Mouse (Mus musculus) midbrain, embryonic 11.5 days (tissue): ENCODE results near the gene Tpsab1. TPM values are rescaled to one million over a fixed set of nuclear protein-coding genes. Genes with fewer than 3 reads are reported as not detected.

Experiments used
- ATAC-seq: fragments of 200-750 bp; cut with Nextera tagmentation; 2 replicates; pipeline ENCODE4 v1.8.0; 2017; ENCODE audit warnings: moderate TSS enrichment, moderate library complexity; ENCODE audit not compliant: low FRiP score
- DNase-seq: peaks from one replicate; pipeline ENCODE4 v3.0.0; 2015; ENCODE audit warnings: low spot score; ENCODE audit errors: missing footprints
- H3K27ac ChIP-seq: fragments of 300-500 bp; sonication (generic); 2 replicates; pipeline ENCODE4 v1.5.1; 2014; ENCODE audit warnings: low read depth, low read length
- H3K27me3 ChIP-seq: fragments of 300-500 bp; sonication (generic); 2 replicates; pipeline ENCODE4 v1.6.1; 2014; ENCODE audit warnings: mild to moderate bottlenecking, low read length, moderate library complexity, mixed read lengths; ENCODE audit not compliant: control insufficient read depth, insufficient read depth
- H3K36me3 ChIP-seq: fragments of 300-500 bp; sonication (generic); 2 replicates; pipeline ENCODE4 v1.6.1; 2014; ENCODE audit warnings: mild to moderate bottlenecking, low read length, moderate library complexity, mixed read lengths; ENCODE audit not compliant: control insufficient read depth, insufficient read depth
- H3K4me1 ChIP-seq: fragments of 300-500 bp; sonication (generic); 2 replicates; pipeline ENCODE4 v1.6.1; 2014; ENCODE audit warnings: low read length; ENCODE audit not compliant: control insufficient read depth, insufficient read depth
- H3K4me2 ChIP-seq: fragments of 300-500 bp; sonication (generic); 2 replicates; pipeline ENCODE4 v1.6.1; 2014; ENCODE audit warnings: mild to moderate bottlenecking, moderate library complexity
- H3K4me3 ChIP-seq: fragments of 300-500 bp; sonication (generic); 2 replicates; pipeline ENCODE4 v1.5.1; 2014; ENCODE audit warnings: low read depth, low read length
- H3K9ac ChIP-seq: fragments of 300-500 bp; sonication (generic); 2 replicates; pipeline ENCODE4 v1.6.1; 2014; ENCODE audit warnings: low read length
- H3K9me3 ChIP-seq: fragments of 300-500 bp; sonication (generic); 2 replicates; pipeline ENCODE4 v1.6.1; 2016; ENCODE audit warnings: low read length; ENCODE audit not compliant: control insufficient read depth
- WGBS: fragments of 180-500 bp; shearing (Covaris S2); extraction: QIAGEN DNeasy Blood & Tissue Kit; methylation state at CpG from one replicate; pipeline ENCODE4 v1.1.7; 2014; 5-methylcytosine and 5-hydroxymethylcytosine counted together
- polyA plus RNA-seq: library from polyadenylated mRNA; unstranded; fragments of >200 nt; fragmentation: Nextera tagmentation; extraction: Ambion mirVana; gene quantifications from 2 replicates; pipeline ENCODE4 v1.2.1, GENCODE M21; 2014

Tpsab1 gene
- not detected in 2 replicates for polyA plus RNA-seq

- Histone ChIP-seq H3K27ac (no peak within 1 kb of the TSS), H3K27me3 (no peaks in the 10 kb centered on the region), H3K36me3 (no peaks in the 10 kb centered on the region), H3K9ac (no peak within 1 kb of the TSS), H3K4me1 (no peaks in the 10 kb centered on the region), H3K4me2 (no peak within 1 kb of the TSS), H3K4me3 (no peak within 1 kb of the TSS), H3K9me3 (no peaks in the 10 kb centered on the region)
- 98% methylated on average over 4 of the region's 4 CpGs for WGBS
- DNase-seq: no peak
- no peak for ATAC-seq
These were observed at the start of gene Tpsab1 for GRCm38 (mm10) chr17:25345462-25345861. Gene Tpsab1 (minus strand): TSS chr17:25345562.

- H3K9me3 ChIP-seq: no peaks in the 10 kb centered on the region
- WGBS: 79% methylated on average over 4 of the region's 4 CpGs
- no peak for DNase-seq
- no peaks in the 10 kb centered on the region for H3K27me3 ChIP-seq
- ATAC-seq: no peak
- H3K4me3 ChIP-seq: no peak overlapping the region
- no peak overlapping the region for H3K27ac ChIP-seq
- H3K36me3 ChIP-seq: no peaks in the 10 kb centered on the region
- no peaks in the 10 kb centered on the region; the same call in 1 of the 2 replicates for H3K4me1 ChIP-seq
- no peak overlapping the region for H3K4me2 ChIP-seq
- no peak overlapping the region for H3K9ac ChIP-seq
These were observed 49.2 kb upstream of the Tpsab1 start for GRCm38 (mm10) chr17:25394526-25394925.

GRCm38 (mm10) chr17:25374011-25374410 is 28.6 kb upstream of the Tpsab1 start:
- WGBS: 54% methylated on average over 9 of the region's 9 CpGs
- H3K9ac ChIP-seq: no peak overlapping the region

GRCm38 (mm10) chr17:25372491-25372890 is 27.1 kb upstream of the Tpsab1 start:
- Histone ChIP-seq H3K27ac (no peak overlapping the region), H3K9ac (no peak overlapping the region), H3K36me3 (no peaks in the 10 kb centered on the region), H3K27me3 (no peaks in the 10 kb centered on the region), H3K4me1 (no peaks in the 10 kb centered on the region), H3K9me3 (no peaks in the 10 kb centered on the region), H3K4me3 (no peak overlapping the region), H3K4me2 (no peak overlapping the region)
- DNase-seq (no peak), ATAC-seq (no peak)
- 82% methylated on average over 8 of the region's 8 CpGs for WGBS

More at GRCm38 (mm10) chr17:25374011-25374410, 28.6 kb upstream of the Tpsab1 start:
- Histone ChIP-seq H3K27me3 (no peaks in the 10 kb centered on the region), H3K27ac (no peak overlapping the region), H3K9me3 (no peaks in the 10 kb centered on the region), H3K4me1 (no peaks in the 10 kb centered on the region), H3K4me3 (no peak overlapping the region), H3K36me3 (no peaks in the 10 kb centered on the region), H3K4me2 (no peak overlapping the region)
- DNase-seq: peak; percentile 69
- ATAC-seq: no peak

- H3K27me3 ChIP-seq: no peaks in the 10 kb centered on the region
- ATAC-seq (no peak), DNase-seq (no peak)
- no peak within 1 kb of the TSS for H3K4me3 ChIP-seq
- no peak within 1 kb of the TSS for H3K9ac ChIP-seq
- H3K36me3 ChIP-seq: no peaks in the 10 kb centered on the region
- H3K4me2 ChIP-seq: no peak within 1 kb of the TSS
- no peaks in the 10 kb centered on the region for H3K9me3 ChIP-seq
- no peaks in the 10 kb centered on the region for H3K4me1 ChIP-seq
- H3K27ac ChIP-seq: no peak within 1 kb of the TSS
- 95% methylated on average over 3 of the region's 3 CpGs for WGBS
These were observed 23.6 kb upstream of the Tpsab1 start, which contains the start of gene Tpsg1 for GRCm38 (mm10) chr17:25368973-25369372. Gene Tpsg1 (plus strand): TSS chr17:25369273.

- ATAC-seq (no peak), DNase-seq (no peak)
- no peak within 1 kb of the TSS for H3K9ac ChIP-seq
- WGBS: 75% methylated on average over 2 of the region's 2 CpGs
- H3K27ac ChIP-seq: no peak within 1 kb of the TSS
- no peak within 1 kb of the TSS for H3K4me2 ChIP-seq
- H3K36me3 ChIP-seq: no peaks in the 10 kb centered on the region
- H3K4me1 ChIP-seq: no peaks in the 10 kb centered on the region
- no peak within 1 kb of the TSS for H3K4me3 ChIP-seq
- H3K9me3 ChIP-seq: no peaks in the 10 kb centered on the region
- no peaks in the 10 kb centered on the region for H3K27me3 ChIP-seq
These were observed 20.6 kb upstream of the Tpsab1 start, which contains the start of gene Tpsb2 for GRCm38 (mm10) chr17:25366005-25366404. Gene Tpsb2 (plus strand): TSS chr17:25366305.

- H3K4me2 ChIP-seq: no peak overlapping the region
- no peak overlapping the region for H3K9ac ChIP-seq
- no peaks in the 10 kb centered on the region for H3K27me3 ChIP-seq
- no peaks in the 10 kb centered on the region for H3K9me3 ChIP-seq
- DNase-seq: peak; percentile 85
- no peaks in the 10 kb centered on the region for H3K36me3 ChIP-seq
- H3K4me1 ChIP-seq: no peaks in the 10 kb centered on the region
- H3K4me3 ChIP-seq: no peak overlapping the region
- WGBS: 4% methylated on average over 1 of the region's 1 CpGs
- no peak overlapping the region for H3K27ac ChIP-seq
- no peak for ATAC-seq
These were observed 18.4 kb upstream of the Tpsab1 start for GRCm38 (mm10) chr17:25363726-25364125.

- no peak overlapping the region for H3K9ac ChIP-seq
- 66% methylated on average over 2 of the region's 2 CpGs for WGBS
These were observed 15.9 kb upstream of the Tpsab1 start for GRCm38 (mm10) chr17:25361291-25361690.

GRCm38 (mm10) chr17:25341490-25341889 is 3.9 kb downstream of the Tpsab1 start:
- H3K36me3 ChIP-seq: no peaks in the 10 kb centered on the region
- no peaks in the 10 kb centered on the region for H3K9me3 ChIP-seq
- H3K27ac ChIP-seq: no peak overlapping the region
- DNase-seq (no peak), ATAC-seq (no peak)
- H3K4me2 ChIP-seq: no peak overlapping the region
- WGBS: 45% methylated on average over 3 of the region's 3 CpGs
- no peaks in the 10 kb centered on the region for H3K4me1 ChIP-seq
- H3K27me3 ChIP-seq: no peaks in the 10 kb centered on the region
- no peak overlapping the region for H3K4me3 ChIP-seq
- H3K9ac ChIP-seq: no peak overlapping the region

More at GRCm38 (mm10) chr17:25361291-25361690, 15.9 kb upstream of the Tpsab1 start:
- Histone ChIP-seq H3K4me2 (no peak overlapping the region), H3K27ac (no peak overlapping the region), H3K4me1 (no peaks in the 10 kb centered on the region), H3K4me3 (no peak overlapping the region), H3K36me3 (no peaks in the 10 kb centered on the region), H3K27me3 (no peaks in the 10 kb centered on the region), H3K9me3 (no peaks in the 10 kb centered on the region)
- no peak for ATAC-seq
- DNase-seq: peak; percentile 19
